Mouse (Mus musculus): ENCODE measurements at regions not wholly inside any gene's neighbourhood (a gene's known extent, or its start where the extent isn't known, plus 50 kb on each side); places are given as distances from the start of the nearest gene placed in this dataset.

DNA sequence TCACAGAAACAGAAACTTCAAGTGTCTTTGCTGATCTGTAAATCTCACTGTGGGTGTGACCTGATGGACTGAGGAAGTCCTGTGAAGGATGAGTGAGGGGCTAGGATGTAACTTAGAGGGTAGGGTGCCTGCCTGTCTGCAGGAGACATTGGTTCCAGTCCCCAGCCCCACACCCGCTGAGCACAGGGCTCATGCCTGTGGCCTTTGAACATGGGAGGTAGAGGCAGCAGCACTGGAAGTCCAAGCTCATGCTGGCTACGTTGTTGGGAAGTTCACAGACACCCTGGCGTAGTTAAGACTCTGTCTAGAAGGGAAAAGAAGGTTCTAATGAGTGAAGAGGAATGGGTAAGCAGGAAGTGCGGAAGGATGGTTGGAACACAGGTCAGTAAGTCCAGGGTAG is 59.7 kb upstream of the Tgm3 start:
- no peak for DNase-seq (ENCODE audit: low read depth, low spot score)

- peak; percentile 69 for DNase-seq (ENCODE audit: low read depth, low spot score)
Measured at GRCm38 (mm10) chr2:129955260-129955691, 56.9 kb upstream of the Tgm3 start.

DNA sequence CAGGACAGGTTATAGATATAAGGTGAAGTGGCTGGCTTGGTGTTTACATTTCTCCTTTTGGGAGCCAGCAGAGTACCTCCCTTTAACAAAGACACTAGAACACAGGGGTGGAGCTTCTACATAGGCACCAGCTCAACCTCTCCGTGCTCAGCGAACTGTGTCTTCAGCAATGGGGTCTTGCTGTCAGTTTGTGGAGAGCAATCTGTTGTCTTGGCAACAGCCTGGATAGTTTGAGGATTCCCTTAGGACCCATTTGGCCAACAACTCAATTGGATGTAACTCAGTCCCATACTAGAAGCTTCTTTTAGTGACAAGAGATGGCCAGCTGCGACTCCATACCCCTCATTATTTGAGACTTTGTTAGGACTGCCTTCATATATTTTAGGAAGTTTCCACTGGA is 54.0 kb upstream of the Tgm3 start:
- DNase-seq (ENCODE audit: low read depth, low spot score), result peak; percentile 16

DNA sequence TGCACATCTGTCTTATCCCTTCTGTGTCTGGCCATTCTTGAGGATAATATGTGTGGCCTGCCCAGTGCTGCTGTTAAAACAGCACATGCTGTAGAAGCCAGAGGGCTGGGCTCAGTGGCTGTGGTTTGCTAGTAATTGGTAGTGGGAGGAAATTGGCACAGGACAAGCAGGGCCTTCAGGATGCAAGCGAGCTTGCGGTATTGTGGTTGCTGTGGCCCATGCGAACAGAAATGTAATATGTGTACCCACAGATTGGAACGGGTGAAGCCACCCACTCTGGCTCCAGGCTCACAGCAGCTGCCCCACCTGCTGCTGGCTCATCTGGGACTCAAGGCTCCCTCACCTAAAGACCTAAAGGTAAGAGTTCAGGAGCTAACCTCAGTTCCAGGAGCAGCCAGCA is 51.8 kb upstream of the Tgm3 start:
- no peak for DNase-seq (ENCODE audit: low read depth, low spot score)

DNA sequence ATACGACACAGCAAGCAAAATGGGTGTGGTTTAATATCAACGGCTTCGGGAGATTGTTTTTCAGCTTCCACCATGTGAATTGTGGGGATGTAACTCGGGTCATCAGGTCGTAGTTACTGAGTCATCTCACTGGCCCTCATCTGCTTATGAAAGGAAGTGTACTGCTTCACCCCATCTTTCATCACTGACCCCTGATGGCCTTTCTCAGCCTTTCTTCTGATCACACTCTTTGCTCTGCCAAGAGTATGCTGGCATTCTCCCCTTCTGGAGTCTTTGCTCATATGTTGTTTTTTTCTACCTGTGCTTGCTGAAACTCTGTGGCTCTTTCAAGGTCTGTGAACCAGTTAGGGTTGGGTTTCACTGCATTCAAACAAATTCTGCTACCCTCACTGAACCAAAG is 50.6 kb upstream of the Tgm3 start:
- DNase-seq (ENCODE audit: low read depth, low spot score), result no peak
